Comparison of ENCODE assay signal across 9 mouse cellular contexts in the genomic region with DNA sequence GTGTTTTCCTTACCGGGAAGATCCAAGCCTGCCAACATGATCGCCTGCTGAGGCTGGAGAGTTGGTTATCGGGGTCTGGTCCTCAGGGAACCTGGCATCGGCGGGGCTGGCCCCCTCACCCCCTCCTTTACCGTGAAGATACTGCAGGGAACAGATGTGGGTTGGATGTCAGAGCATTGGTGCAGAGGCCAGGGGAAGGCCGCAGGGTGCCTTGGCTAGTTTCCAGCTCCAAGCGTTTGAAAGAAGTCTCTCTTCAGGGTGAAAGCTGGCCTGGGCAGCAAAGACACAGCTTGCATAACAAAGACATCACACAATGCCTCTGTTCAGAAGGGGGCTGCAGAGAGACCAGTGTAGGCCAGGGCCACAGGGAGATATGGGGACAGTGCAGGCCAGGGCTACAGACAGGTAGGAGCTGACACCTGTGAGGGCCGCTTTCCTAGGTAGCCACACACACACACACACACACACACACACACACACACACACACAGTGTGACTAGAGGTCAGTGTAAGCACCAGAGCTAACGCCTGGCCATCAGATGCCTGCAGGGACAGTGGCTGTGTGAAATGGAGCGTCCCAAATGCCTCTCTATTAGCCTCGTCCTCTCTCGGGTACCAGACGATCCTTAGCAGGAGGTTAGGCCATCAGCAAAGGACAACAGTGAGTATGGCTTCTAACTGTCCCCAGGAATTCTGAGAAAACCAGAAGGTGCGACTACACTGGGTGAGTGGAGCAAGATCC. TPM values are rescaled to one million over a fixed set of nuclear protein-coding genes. Genes with fewer than 3 reads are reported as not detected.
A peak's percentile ranks its signal among the peaks of the same experiment; 100 is the strongest.
DNase-seq lines count a peak whose midpoint lies in the region; ATAC-seq and TF ChIP-seq lines count a peak whose summit lies in the region.
"Had no signal": no experiment of that assay in that cellular context is flagged by ENCODE, and none has a peak within 500 bp of the region (broad histone marks: within the 10 kb centered on the region; RNA-seq: fewer than 3 reads in every experiment).

No protein-coding gene starts in this region.

- H3K9ac ChIP-seq in forebrain, embryonic 14.5 days (ENCODE audit: low read length): peak overlapping the region; percentile 38
- H3K9ac ChIP-seq in neural tube, embryonic 11.5 days (ENCODE audit: low read length): peak overlapping the region; percentile 10; the same call in 1 of the 2 replicates
- H3K9ac ChIP-seq: limb, embryonic 12.5 days had no signal

- no peaks in the 10 kb centered on the region for H3K36me3 ChIP-seq in forebrain, embryonic 14.5 days (ENCODE audit: control insufficient read depth, insufficient read depth, low read length)
- no peaks in the 10 kb centered on the region for H3K36me3 ChIP-seq in neural tube, embryonic 11.5 days (ENCODE audit: control insufficient read depth, insufficient read depth, low read length)
- H3K36me3 ChIP-seq: limb, embryonic 12.5 days had no signal

- WGBS in lung, adult 2 months: 47% methylated on average over 15 of the region's 15 CpGs
- WGBS in forebrain, embryonic 14.5 days: 11% methylated on average over 15 of the region's 15 CpGs
- WGBS in neural tube, embryonic 11.5 days: 21% methylated on average over 15 of the region's 15 CpGs

- 0 out of 2 replicates have a peak overlapping the region, but pooled peaks have one; percentile 5 for H3K4me2 ChIP-seq in forebrain, embryonic 14.5 days (ENCODE audit: low read length)
- H3K4me2 ChIP-seq in neural tube, embryonic 11.5 days (ENCODE audit: low read depth): no peak overlapping the region
- H3K4me2 ChIP-seq: limb, embryonic 12.5 days had no signal

- TF ChIP-seq CTCF in lung, adult 2 months (IDR thresholded peaks at IDR 0.05; ENCODE audit: insufficient read depth, low read length): no peak

- H3K4me1 ChIP-seq in lung, adult 2 months (ENCODE audit: control insufficient read depth, insufficient read depth, low read length): peaks cover 9% of the 10 kb centered on the region
- H3K4me1 ChIP-seq in forebrain, embryonic 14.5 days (ENCODE audit: control insufficient read depth, insufficient read depth, low read length): peaks cover 17% of the 10 kb centered on the region
- peaks cover 19% of the 10 kb centered on the region for H3K4me1 ChIP-seq in neural tube, embryonic 11.5 days (ENCODE audit: control insufficient read depth, insufficient read depth, low read length)

- H3K9me3 ChIP-seq in forebrain, embryonic 14.5 days (replicated peaks; ENCODE audit: control insufficient read depth, low read length): no peaks in the 10 kb centered on the region
- H3K9me3 ChIP-seq in neural tube, embryonic 11.5 days (ENCODE audit: control insufficient read depth, low read length): no peaks in the 10 kb centered on the region
- H3K9me3 ChIP-seq: limb, embryonic 12.5 days had no signal

- no peaks in the 10 kb centered on the region for H3K27me3 ChIP-seq in forebrain, embryonic 14.5 days (replicated peaks; ENCODE audit: control insufficient read depth, insufficient read depth, low read length)
- H3K27me3 ChIP-seq in neural tube, embryonic 11.5 days (ENCODE audit: control insufficient read depth, insufficient read depth, low read length): no peaks in the 10 kb centered on the region
- H3K27me3 ChIP-seq: limb, embryonic 12.5 days had no signal

- H3K4me3 ChIP-seq in lung, adult 2 months (replicated peaks; ENCODE audit: extremely low read depth, low read depth, low read length): no peak overlapping the region
- H3K4me3 ChIP-seq in forebrain, embryonic 14.5 days (ENCODE audit: low read depth, low read length): no peak overlapping the region
- H3K4me3 ChIP-seq in neural tube, embryonic 11.5 days (ENCODE audit: low read depth, low read length): no peak overlapping the region
- H3K4me3 ChIP-seq: limb, embryonic 12.5 days had no signal

- H3K27ac ChIP-seq in forebrain, embryonic 14.5 days (ENCODE audit: low read depth, low read length): peak overlapping the region; percentile 56; the same call in 1 of the 2 replicates
- H3K27ac ChIP-seq in neural tube, embryonic 11.5 days (ENCODE audit: low read depth, low read length): peak overlapping the region; percentile 61
- H3K27ac ChIP-seq: limb, embryonic 12.5 days had no signal

- peak; percentile 16 for DNase-seq in lung, adult 2 months
- no peak for DNase-seq in lung, postnatal 25 days (ENCODE audit: low spot score)
- peak; percentile 74 for DNase-seq in forebrain, embryonic 14.5 days (ENCODE audit: low spot score)
- peak; percentile 69 to 79 for DNase-seq in layer of hippocampus, postnatal 14 days (ENCODE audit: low spot score in 2 of 2)
- peak; percentile 54 for DNase-seq in neural tube, embryonic 11.5 days (ENCODE audit: low spot score)
- no peak for DNase-seq in urinary bladder, adult 2 months (ENCODE audit: low spot score)
- DNase-seq in urinary bladder, postnatal 36 days (ENCODE audit: low spot score in 2 of 2): no peak

- ATAC-seq in forebrain, embryonic 14.5 days: peak; percentile 71
- ATAC-seq in neural tube, embryonic 11.5 days (ENCODE audit: insufficient read depth, low FRiP score, low TSS enrichment): peak; percentile 73; the same call in 1 of the 2 replicates
- ATAC-seq in activated CD4-positive, CD25-positive, alpha-beta regulatory T cell, adult 4 months: no peak

- no peak for TF ChIP-seq POLR2A in lung, adult 2 months (IDR thresholded peaks at IDR 0.05; ENCODE audit: borderline replicate concordance, extremely low read depth, low read depth, low read length)

RNA-seq across cellular contexts. Expression of a gene that starts 17.9 kb away (rescaled TPM):
- 7.4 and 11.0 TPM in 2 replicates for polyA plus RNA-seq in lung, adult 2 months (2012; rRNA removed)
- not detected in 2 replicates for polyA plus RNA-seq in forebrain, embryonic 14.5 days (2014; fragmentation: Nextera tagmentation; extraction: Ambion mirVana)
- 1 to 10 TPM; 7.5 to 8.3 TPM for total RNA-seq in layer of hippocampus, postnatal 14 days (2021)
- 0.13 TPM in 1 of 2 replicates, not detected in the other for polyA plus RNA-seq in neural tube, embryonic 11.5 days (2014; fragmentation: Nextera tagmentation; extraction: Ambion mirVana)
- 1.9 and 3.0 TPM in 2 replicates for polyA plus RNA-seq in urinary bladder, adult 2 months (2012; rRNA removed)
- not detected for polyA plus RNA-seq in activated CD4-positive, CD25-positive, alpha-beta regulatory T cell, adult 4 months (2017; shearing (Covaris generic))

RNA-seq across cellular contexts. Expression of a gene that starts 29.0 kb away (rescaled TPM):
- 4.2 and 5.1 TPM in 2 replicates for polyA plus RNA-seq in lung, adult 2 months (2012; rRNA removed)
- 2.7 and 3.0 TPM in 2 replicates for polyA plus RNA-seq in forebrain, embryonic 14.5 days (2014; fragmentation: Nextera tagmentation; extraction: Ambion mirVana)
- total RNA-seq in layer of hippocampus, postnatal 14 days (2021): 1 to 10 TPM; 8.3 to 9.4 TPM
- 2.4 and 3.6 TPM in 2 replicates for polyA plus RNA-seq in neural tube, embryonic 11.5 days (2014; fragmentation: Nextera tagmentation; extraction: Ambion mirVana)
- polyA plus RNA-seq in urinary bladder, adult 2 months (2012; rRNA removed): 0.62 and 1.3 TPM in 2 replicates
- not detected for polyA plus RNA-seq in activated CD4-positive, CD25-positive, alpha-beta regulatory T cell, adult 4 months (2017; shearing (Covaris generic))

RNA-seq across cellular contexts. Expression of a gene that starts 32.8 kb away (rescaled TPM):
- 0.49 and 4.4 TPM in 2 replicates for polyA plus RNA-seq in lung, adult 2 months (2012; rRNA removed)
- 0.49 and 0.60 TPM in 2 replicates for polyA plus RNA-seq in forebrain, embryonic 14.5 days (2014; fragmentation: Nextera tagmentation; extraction: Ambion mirVana)
- total RNA-seq in layer of hippocampus, postnatal 14 days (2021): 1 to 10 TPM; 3.2 to 4.3 TPM
- 3.6 and 4.6 TPM in 2 replicates for polyA plus RNA-seq in neural tube, embryonic 11.5 days (2014; fragmentation: Nextera tagmentation; extraction: Ambion mirVana)
- polyA plus RNA-seq in urinary bladder, adult 2 months (2012; rRNA removed): 0.07 and 0.10 TPM in 2 replicates
- not detected for polyA plus RNA-seq in activated CD4-positive, CD25-positive, alpha-beta regulatory T cell, adult 4 months (2017; shearing (Covaris generic))

RNA-seq across cellular contexts. Expression of a gene that starts 47.9 kb away (rescaled TPM):
- 11.6 and 24.4 TPM in 2 replicates for polyA plus RNA-seq in lung, adult 2 months (2012; rRNA removed)
- 114 and 151 TPM in 2 replicates for polyA plus RNA-seq in forebrain, embryonic 14.5 days (2014; fragmentation: Nextera tagmentation; extraction: Ambion mirVana)
- total RNA-seq in layer of hippocampus, postnatal 14 days (2021): 100 to 1,000 TPM in 1 of 2 experiments, 10 to 100 TPM in 1; 96.5 to 101 TPM
- polyA plus RNA-seq in neural tube, embryonic 11.5 days (2014; fragmentation: Nextera tagmentation; extraction: Ambion mirVana): 151 and 156 TPM in 2 replicates
- 55.1 and 55.2 TPM in 2 replicates for polyA plus RNA-seq in urinary bladder, adult 2 months (2012; rRNA removed)
- 100 to 1,000 TPM; 125 to 151 TPM for polyA plus RNA-seq in activated CD4-positive, CD25-positive, alpha-beta regulatory T cell, adult 4 months (2017; shearing (Covaris generic))

RNA-seq across cellular contexts. Expression of a gene that starts 51.1 kb away (rescaled TPM):
- polyA plus RNA-seq in lung, adult 2 months (2012; rRNA removed): 26.8 and 46.2 TPM in 2 replicates
- 7.4 and 9.5 TPM in 2 replicates for polyA plus RNA-seq in forebrain, embryonic 14.5 days (2014; fragmentation: Nextera tagmentation; extraction: Ambion mirVana)
- total RNA-seq in layer of hippocampus, postnatal 14 days (2021): 100 to 1,000 TPM; 105 to 107 TPM
- polyA plus RNA-seq in neural tube, embryonic 11.5 days (2014; fragmentation: Nextera tagmentation; extraction: Ambion mirVana): 6.7 and 7.0 TPM in 2 replicates
- 55.2 and 76.1 TPM in 2 replicates for polyA plus RNA-seq in urinary bladder, adult 2 months (2012; rRNA removed)
- polyA plus RNA-seq in activated CD4-positive, CD25-positive, alpha-beta regulatory T cell, adult 4 months (2017; shearing (Covaris generic)): not detected

Comparison
In these comparisons a context has a peak if more than half of its experiments do, and no peak if none do; other contexts are left out.
1. DNase-seq: peak in lung, adult 2 months (single experiment), forebrain, embryonic 14.5 days (single experiment), layer of hippocampus, postnatal 14 days (2 of 2) and neural tube, embryonic 11.5 days (single experiment); none in lung, postnatal 25 days (single experiment), urinary bladder, adult 2 months (single experiment) and urinary bladder, postnatal 36 days (0 of 2).